Comparison of ENCODE assay signal across 8 mouse cellular contexts in genomic region chr10:95677356-95678109, GRCm38 (mm10). TPM values are rescaled to one million over a fixed set of nuclear protein-coding genes. Genes with fewer than 3 reads are reported as not detected.
DNase-seq lines count a peak whose midpoint lies in the region; ATAC-seq lines count a peak whose summit lies in the region.

No protein-coding gene starts in this region.

- H3K9me3 ChIP-seq in forebrain, embryonic 10.5 days, result no peaks in the 10 kb centered on the region
- no peaks in the 10 kb centered on the region for H3K9me3 ChIP-seq in forebrain, embryonic 15.5 days
- no peaks in the 10 kb centered on the region for H3K9me3 ChIP-seq in hindbrain, embryonic 15.5 days
- no peaks in the 10 kb centered on the region for H3K9me3 ChIP-seq in limb, embryonic 11.5 days (ENCODE audit: control insufficient read depth, low read length)

- no peak overlapping the region for H3K9ac ChIP-seq in forebrain, embryonic 15.5 days (replicated peaks)
- H3K9ac ChIP-seq in hindbrain, embryonic 15.5 days, result no peak overlapping the region
- H3K9ac ChIP-seq in limb, embryonic 11.5 days (ENCODE audit: low read length), result no peak overlapping the region

- no peaks in the 10 kb centered on the region for H3K36me3 ChIP-seq in forebrain, embryonic 10.5 days (replicated peaks)
- H3K36me3 ChIP-seq in forebrain, embryonic 15.5 days, result no peaks in the 10 kb centered on the region
- H3K36me3 ChIP-seq in hindbrain, embryonic 15.5 days, result no peaks in the 10 kb centered on the region
- no peaks in the 10 kb centered on the region for H3K36me3 ChIP-seq in limb, embryonic 11.5 days (ENCODE audit: control insufficient read depth, insufficient read depth, low read length)

- 0 out of 2 replicates have a peak, but pooled peaks cover 4% of the 10 kb centered on the region for H3K27me3 ChIP-seq in forebrain, embryonic 10.5 days (ENCODE audit: poor library complexity, severe bottlenecking)
- H3K27me3 ChIP-seq in forebrain, embryonic 15.5 days, result no peaks in the 10 kb centered on the region
- H3K27me3 ChIP-seq in hindbrain, embryonic 15.5 days, result no peaks in the 10 kb centered on the region
- H3K27me3 ChIP-seq in limb, embryonic 11.5 days (ENCODE audit: control insufficient read depth, insufficient read depth, low read length), result no peaks in the 10 kb centered on the region

- no peak for DNase-seq in forebrain, embryonic 10.5 days (ENCODE audit: extremely low spot score, low spot score)
- DNase-seq in T-cell, adult 2 months (ENCODE audit: low spot score), result peak; percentile 79
- peak; percentile 36 for DNase-seq in fibroblast of lung, adult 2 months (ENCODE audit: low read depth)
- DNase-seq in limb, embryonic 11.5 days (ENCODE audit: low spot score), result peak; percentile 47
- DNase-seq in monocyte, adult 2 months (ENCODE audit: low read depth in 1 of 2, low spot score in 2 of 2), result peak; percentile 67 to 75
- DNase-seq in thymus, postnatal 14 days, result peak; percentile 76

- no peak overlapping the region for H3K4me3 ChIP-seq in forebrain, embryonic 10.5 days
- no peak overlapping the region for H3K4me3 ChIP-seq in forebrain, embryonic 15.5 days
- no peak overlapping the region for H3K4me3 ChIP-seq in hindbrain, embryonic 15.5 days
- H3K4me3 ChIP-seq in limb, embryonic 11.5 days (ENCODE audit: low read depth, low read length), result no peak overlapping the region

- H3K4me1 ChIP-seq in forebrain, embryonic 10.5 days, result peaks cover 25% of the 10 kb centered on the region
- 0 out of 2 replicates have a peak, but pooled peaks cover 3% of the 10 kb centered on the region for H3K4me1 ChIP-seq in forebrain, embryonic 15.5 days
- H3K4me1 ChIP-seq in hindbrain, embryonic 15.5 days (replicated peaks), result peaks cover 8% of the 10 kb centered on the region
- H3K4me1 ChIP-seq in limb, embryonic 11.5 days (ENCODE audit: control insufficient read depth, insufficient read depth, low read length), result peaks cover 4% of the 10 kb centered on the region; the same call in 1 of the 2 replicates

- H3K4me2 ChIP-seq in forebrain, embryonic 15.5 days (replicated peaks), result no peak overlapping the region
- 0 out of 2 replicates have a peak overlapping the region, but pooled peaks have one; percentile 8 for H3K4me2 ChIP-seq in hindbrain, embryonic 15.5 days
- peak overlapping the region; percentile 17; the same call in 1 of the 2 replicates for H3K4me2 ChIP-seq in limb, embryonic 11.5 days (ENCODE audit: low read depth, severe bottlenecking)

- peak overlapping the region; percentile 22; the same call in 1 of the 2 replicates for H3K27ac ChIP-seq in forebrain, embryonic 10.5 days
- no peak overlapping the region for H3K27ac ChIP-seq in forebrain, embryonic 15.5 days (replicated peaks)
- H3K27ac ChIP-seq in hindbrain, embryonic 15.5 days (replicated peaks), result no peak overlapping the region
- H3K27ac ChIP-seq in limb, embryonic 11.5 days (replicated peaks; ENCODE audit: low read depth, low read length), result peak overlapping the region; percentile 36; the same call in 1 of the 2 replicates

- WGBS in forebrain, embryonic 10.5 days, result 72% methylated on average over 22 of the region's 22 CpGs
- WGBS in forebrain, embryonic 15.5 days, result 71% methylated on average over 22 of the region's 22 CpGs
- 63% methylated on average over 22 of the region's 22 CpGs for WGBS in hindbrain, embryonic 15.5 days
- WGBS in limb, embryonic 11.5 days, result 49% methylated on average over 22 of the region's 22 CpGs

- ATAC-seq in forebrain, embryonic 15.5 days (replicated peaks), result no peak
- ATAC-seq in hindbrain, embryonic 15.5 days (ENCODE audit: low FRiP score, low read depth), result no peak
- ATAC-seq in limb, embryonic 11.5 days (ENCODE audit: insufficient number of reproducible peaks, low FRiP score, low TSS enrichment, low read depth), result peak; percentile 32; the same call in 1 of the 2 replicates

RNA-seq across cellular contexts. Expression of gene Anapc15-ps, which starts 4.3 kb away (rescaled TPM):
- not detected in 2 replicates for polyA plus RNA-seq in forebrain, embryonic 10.5 days (2016; fragmentation: Nextera tagmentation; extraction: Ambion mirVana)
- not detected in 2 replicates for polyA plus RNA-seq in forebrain, embryonic 15.5 days (2015; fragmentation: Nextera tagmentation; extraction: Ambion mirVana)
- not detected in 2 replicates for polyA plus RNA-seq in hindbrain, embryonic 15.5 days (2015; fragmentation: Nextera tagmentation; extraction: Ambion mirVana)
- not detected in 2 replicates for polyA plus RNA-seq in limb, embryonic 11.5 days (2014; fragmentation: Nextera tagmentation; extraction: Ambion mirVana)

Comparison
In these comparisons a context has a peak if more than half of its experiments do, and no peak if none do; other contexts are left out.
1. H3K27ac ChIP-seq: peak in forebrain, embryonic 10.5 days (single experiment) and limb, embryonic 11.5 days (single experiment); none in forebrain, embryonic 15.5 days (single experiment) and hindbrain, embryonic 15.5 days (single experiment).